Mouse (Mus musculus): ENCODE measurements around the gene Ubald2. TPM values are rescaled to one million over a fixed set of nuclear protein-coding genes. Genes with fewer than 3 reads are reported as not detected.
A peak's percentile ranks its signal among the peaks of the same experiment; 100 is the strongest.

Gene Ubald2
- polyA plus RNA-seq, 1 experiment: 574 TPM

- no peaks in the 10 kb centered on the region for H3K36me3 ChIP-seq (ENCODE audit: control insufficient read depth, insufficient read depth, low read length)
- no peaks in the 10 kb centered on the region for H3K4me1 ChIP-seq (ENCODE audit: control insufficient read depth, insufficient read depth, insufficient read length, low read length)
- no peak overlapping the region for H3K27ac ChIP-seq (ENCODE audit: insufficient read depth, low read depth, low read length)
- TF ChIP-seq POLR2A (IDR thresholded peaks at IDR 0.05; ENCODE audit: low read depth, low read length): no peak
- no peak for TF ChIP-seq CTCF (IDR thresholded peaks at IDR 0.05; ENCODE audit: extremely low read depth, insufficient read length, insufficient replicate concordance, low read depth, low read length)
- H3K27me3 ChIP-seq (ENCODE audit: control insufficient read depth, insufficient read depth, low read length): no peaks in the 10 kb centered on the region
- 89% methylated on average over 11 of the region's 11 CpGs for WGBS
- H3K4me3 ChIP-seq (ENCODE audit: low read depth, low read length): no peak overlapping the region
These were observed 37.5 kb upstream of the Ubald2 start for GRCm38 (mm10) chr11:116396276-116396933.

DNA sequence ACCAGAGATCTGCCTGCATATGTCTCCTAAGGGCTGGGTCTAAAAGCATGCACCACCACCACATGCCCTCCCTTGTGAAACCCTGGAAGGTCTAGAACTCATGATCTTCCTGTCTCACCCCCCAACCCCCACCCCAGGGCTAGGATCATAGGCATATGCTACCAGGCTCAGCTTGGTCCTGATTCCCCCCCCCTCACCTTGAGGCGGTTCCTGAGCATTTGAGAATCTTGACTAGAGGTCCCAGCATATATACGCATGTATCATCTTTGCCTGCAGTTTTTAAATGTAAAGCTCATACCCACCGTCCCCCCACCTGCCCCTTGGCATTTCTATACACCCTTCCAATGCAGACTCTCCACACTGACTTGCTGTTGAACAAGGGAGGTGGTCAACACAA, 37.0 kb upstream of the Ubald2 start:
- Histone ChIP-seq H3K4me1 (ENCODE audit: control insufficient read depth, insufficient read depth, insufficient read length, low read length) (no peaks in the 10 kb centered on the region), H3K27me3 (ENCODE audit: control insufficient read depth, insufficient read depth, low read length) (no peaks in the 10 kb centered on the region), H3K36me3 (ENCODE audit: control insufficient read depth, insufficient read depth, low read length) (no peaks in the 10 kb centered on the region), H3K27ac (ENCODE audit: insufficient read depth, low read depth, low read length) (no peak overlapping the region), H3K4me3 (ENCODE audit: low read depth, low read length) (no peak overlapping the region)
- no peak for TF ChIP-seq POLR2A (IDR thresholded peaks at IDR 0.05; ENCODE audit: low read depth, low read length)
- 96% methylated on average over 3 of the region's 3 CpGs for WGBS

DNA sequence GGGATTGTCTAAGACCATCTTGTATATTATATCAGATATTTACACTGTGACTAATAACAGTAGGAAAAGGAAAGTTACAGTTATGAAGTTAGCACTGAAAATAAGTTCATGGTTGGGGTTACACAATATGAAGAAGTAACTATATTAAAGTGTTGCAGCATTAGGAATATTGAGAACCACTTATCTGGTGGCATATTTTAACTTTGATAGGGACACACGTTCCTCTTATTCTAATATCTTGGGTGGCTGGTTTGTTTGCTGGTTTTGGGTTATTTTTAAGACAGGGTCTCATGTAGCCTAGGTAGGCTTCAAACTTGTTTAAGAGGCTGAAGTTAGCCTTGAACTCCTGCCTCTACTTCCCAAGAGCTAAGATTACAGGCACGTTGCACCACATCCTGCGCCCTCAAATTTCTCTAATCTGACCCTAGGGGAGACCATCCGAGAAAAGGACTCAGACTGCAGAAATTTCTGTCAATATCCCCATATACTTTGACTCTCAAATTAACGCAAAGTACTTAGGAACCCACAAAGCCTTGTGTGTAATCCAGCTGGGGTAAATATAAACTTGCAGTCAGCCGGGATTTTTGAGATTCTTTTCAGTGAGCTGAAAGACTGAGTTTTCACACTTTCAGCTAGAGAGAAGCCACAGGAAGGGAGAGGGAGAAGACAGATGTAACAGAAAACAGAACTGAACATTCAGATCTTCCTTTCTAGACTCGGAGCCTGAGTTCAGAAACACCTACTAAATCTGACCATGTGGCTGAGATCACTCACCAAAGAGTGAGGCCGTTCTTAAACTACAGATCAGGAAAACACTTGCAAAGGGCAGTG, 36.2 kb upstream of the Ubald2 start:
- H3K4me3 ChIP-seq (ENCODE audit: low read depth, low read length): no peak overlapping the region
- TF ChIP-seq POLR2A (IDR thresholded peaks at IDR 0.05; ENCODE audit: low read depth, low read length) (no peak), CTCF (IDR thresholded peaks at IDR 0.05; ENCODE audit: extremely low read depth, insufficient read length, insufficient replicate concordance, low read depth, low read length) (no peak)
- 71% methylated on average over 8 of the region's 8 CpGs for WGBS
- H3K36me3 ChIP-seq (ENCODE audit: control insufficient read depth, insufficient read depth, low read length): no peaks in the 10 kb centered on the region
- H3K4me1 ChIP-seq (ENCODE audit: control insufficient read depth, insufficient read depth, insufficient read length, low read length): no peaks in the 10 kb centered on the region
- no peak overlapping the region for H3K27ac ChIP-seq (ENCODE audit: insufficient read depth, low read depth, low read length)
- no peaks in the 10 kb centered on the region for H3K27me3 ChIP-seq (ENCODE audit: control insufficient read depth, insufficient read depth, low read length)

DNA sequence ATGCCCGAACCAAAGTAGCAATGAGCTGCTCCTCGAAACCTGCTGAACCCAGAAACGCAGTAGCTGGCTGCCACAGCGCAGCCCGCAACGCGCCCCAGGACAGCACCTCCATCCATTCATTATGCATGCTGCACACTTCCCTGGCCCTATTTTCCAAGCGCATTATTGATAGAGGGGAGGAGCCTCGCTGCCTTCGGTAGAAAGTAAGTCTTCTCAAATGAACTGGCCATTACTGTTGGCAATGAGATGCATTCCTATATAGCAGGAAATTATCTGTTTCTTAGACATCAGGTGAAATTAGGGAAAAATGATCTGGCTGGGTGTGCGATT, 35.6 kb upstream of the Ubald2 start:
- TF ChIP-seq POLR2A (IDR thresholded peaks at IDR 0.05; ENCODE audit: low read depth, low read length) (no peak), CTCF (IDR thresholded peaks at IDR 0.05; ENCODE audit: extremely low read depth, insufficient read length, insufficient replicate concordance, low read depth, low read length) (no peak)
- no peaks in the 10 kb centered on the region for H3K4me1 ChIP-seq (ENCODE audit: control insufficient read depth, insufficient read depth, insufficient read length, low read length)
- H3K27me3 ChIP-seq (ENCODE audit: control insufficient read depth, insufficient read depth, low read length): no peaks in the 10 kb centered on the region
- 82% methylated on average over 11 of the region's 11 CpGs for WGBS
- H3K4me3 ChIP-seq (ENCODE audit: low read depth, low read length): no peak overlapping the region
- H3K27ac ChIP-seq (ENCODE audit: insufficient read depth, low read depth, low read length): no peak overlapping the region
- no peaks in the 10 kb centered on the region for H3K36me3 ChIP-seq (ENCODE audit: control insufficient read depth, insufficient read depth, low read length)

DNA sequence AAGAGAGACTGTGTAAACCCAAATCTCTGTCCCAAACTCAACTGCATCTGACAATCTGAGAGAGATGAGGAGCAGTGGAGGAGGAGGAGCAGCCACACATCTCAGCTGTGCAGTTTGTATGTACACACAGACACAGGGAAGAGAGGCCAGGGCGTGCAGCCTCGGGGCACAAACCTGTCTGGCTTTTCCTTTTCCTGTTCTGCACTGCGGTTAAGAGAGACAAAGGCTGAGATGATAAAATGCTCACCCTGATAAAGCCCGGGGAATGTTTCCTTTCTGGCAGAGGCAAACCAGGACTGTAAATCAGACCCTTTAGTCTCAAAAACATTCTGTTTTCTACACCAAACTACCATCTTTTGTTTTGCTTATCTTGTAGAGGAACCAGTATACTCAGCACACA, 33.3 kb upstream of the Ubald2 start:
- WGBS: 3% methylated on average over 4 of the region's 4 CpGs
- no peaks in the 10 kb centered on the region for H3K36me3 ChIP-seq (ENCODE audit: control insufficient read depth, insufficient read depth, low read length)
- H3K27ac ChIP-seq (ENCODE audit: insufficient read depth, low read depth, low read length): no peak overlapping the region
- no peaks in the 10 kb centered on the region for H3K4me1 ChIP-seq (ENCODE audit: control insufficient read depth, insufficient read depth, insufficient read length, low read length)
- H3K4me3 ChIP-seq (ENCODE audit: low read depth, low read length): no peak overlapping the region
- no peaks in the 10 kb centered on the region for H3K27me3 ChIP-seq (ENCODE audit: control insufficient read depth, insufficient read depth, low read length)
- TF ChIP-seq POLR2A (IDR thresholded peaks at IDR 0.05; ENCODE audit: low read depth, low read length) (no peak), CTCF (IDR thresholded peaks at IDR 0.05; ENCODE audit: extremely low read depth, insufficient read length, insufficient replicate concordance, low read depth, low read length) (no peak)

DNA sequence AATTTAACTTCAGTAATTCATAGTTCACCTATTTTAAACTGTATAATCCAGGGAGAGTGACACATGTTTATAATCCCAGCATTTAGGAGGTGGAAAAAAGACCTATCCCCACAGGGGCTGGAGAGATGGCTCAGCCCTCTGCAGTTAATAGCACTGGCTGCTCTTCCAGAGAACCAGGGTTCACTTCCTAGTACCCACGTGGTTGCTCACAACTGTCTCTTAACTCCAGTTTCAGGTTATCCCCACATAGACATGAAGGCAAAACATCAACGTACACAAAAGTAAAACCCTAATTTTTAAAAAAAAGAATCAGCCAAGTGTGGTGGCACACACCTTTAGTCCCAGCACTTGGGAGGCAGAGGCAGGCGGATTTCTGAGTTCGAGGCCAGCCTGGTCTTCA, 28.3 kb upstream of the Ubald2 start:
- Histone ChIP-seq H3K36me3 (ENCODE audit: control insufficient read depth, insufficient read depth, low read length) (no peaks in the 10 kb centered on the region), H3K27me3 (ENCODE audit: control insufficient read depth, insufficient read depth, low read length) (no peaks in the 10 kb centered on the region), H3K4me3 (ENCODE audit: low read depth, low read length) (no peak overlapping the region), H3K27ac (ENCODE audit: insufficient read depth, low read depth, low read length) (no peak overlapping the region), H3K4me1 (ENCODE audit: control insufficient read depth, insufficient read depth, insufficient read length, low read length) (no peaks in the 10 kb centered on the region)
- 83% methylated on average over 4 of the region's 4 CpGs for WGBS
- TF ChIP-seq POLR2A (IDR thresholded peaks at IDR 0.05; ENCODE audit: low read depth, low read length) (no peak), CTCF (IDR thresholded peaks at IDR 0.05; ENCODE audit: extremely low read depth, insufficient read length, insufficient replicate concordance, low read depth, low read length) (no peak)

DNA sequence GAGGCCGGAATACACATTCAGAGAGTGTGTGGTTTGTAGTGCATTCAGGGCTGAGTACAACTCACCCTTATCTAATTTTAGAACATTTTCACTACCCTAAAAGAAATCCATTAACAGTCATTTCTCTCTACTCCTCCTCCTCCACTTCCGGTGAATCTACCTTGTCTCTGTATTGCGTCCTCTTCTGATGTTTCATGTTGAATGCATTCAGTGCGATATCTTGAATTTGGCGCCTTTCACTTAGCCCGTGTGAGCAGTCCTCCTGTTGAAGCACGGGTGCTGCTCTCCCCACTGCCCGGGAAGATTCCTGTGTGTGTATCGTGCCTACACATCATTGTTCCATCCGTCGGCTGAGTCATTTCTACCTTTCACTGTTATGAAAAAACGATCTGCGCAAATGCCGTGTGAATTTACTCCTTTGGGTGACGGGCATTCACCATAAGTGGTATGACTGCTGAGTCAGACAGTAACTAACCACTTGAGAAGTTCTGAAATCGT, 27.6 kb upstream of the Ubald2 start:
- no peak overlapping the region for H3K4me3 ChIP-seq (ENCODE audit: low read depth, low read length)
- H3K27me3 ChIP-seq (ENCODE audit: control insufficient read depth, insufficient read depth, low read length): no peaks in the 10 kb centered on the region
- no peaks in the 10 kb centered on the region for H3K36me3 ChIP-seq (ENCODE audit: control insufficient read depth, insufficient read depth, low read length)
- TF ChIP-seq CTCF (IDR thresholded peaks at IDR 0.05; ENCODE audit: extremely low read depth, insufficient read length, insufficient replicate concordance, low read depth, low read length) (no peak), POLR2A (IDR thresholded peaks at IDR 0.05; ENCODE audit: low read depth, low read length) (no peak)
- H3K27ac ChIP-seq (ENCODE audit: insufficient read depth, low read depth, low read length): 0 out of 2 replicates have a peak overlapping the region, but pooled peaks have one; percentile 2
- WGBS: 87% methylated on average over 16 of the region's 16 CpGs
- no peaks in the 10 kb centered on the region for H3K4me1 ChIP-seq (ENCODE audit: control insufficient read depth, insufficient read depth, insufficient read length, low read length)
